Mouse (Mus musculus) skeletal muscle tissue, adult 2 months (tissue): ENCODE data around the gene Inip.
A peak's percentile ranks its signal among the peaks of the same experiment; 100 is the strongest.

Experiments used
- DNase-seq: peaks from one replicate; pipeline ENCODE4 v3.0.0-alpha.2; 2012; ENCODE audit warnings: low read depth, low spot score

The Inip gene

GRCm38 (mm10) chr4:59801489-59801888 is at the start of gene Inip:
TSS of gene Inip (minus strand) at chr4:59801589.
- DNase-seq, result no peak

- peak; percentile 60 for DNase-seq
Observed at GRCm38 (mm10) chr4:59850181-59850580, 48.8 kb upstream of the Inip start.

- DNase-seq, result no peak
Observed at GRCm38 (mm10) chr4:59847447-59847846, 46.1 kb upstream of the Inip start.

- no peak for DNase-seq
Observed at GRCm38 (mm10) chr4:59845245-59845637, 43.9 kb upstream of the Inip start.

- no peak for DNase-seq
Observed at GRCm38 (mm10) chr4:59844460-59845244, 43.3 kb upstream of the Inip start.

GRCm38 (mm10) chr4:59837659-59838058 is 36.3 kb upstream of the Inip start:
- no peak for DNase-seq

GRCm38 (mm10) chr4:59832810-59833209 is 31.4 kb upstream of the Inip start:
- no peak for DNase-seq

GRCm38 (mm10) chr4:59831038-59831437 is 29.6 kb upstream of the Inip start:
- DNase-seq, result no peak

- no peak for DNase-seq
Observed at GRCm38 (mm10) chr4:59829072-59829471, 27.7 kb upstream of the Inip start.

- no peak for DNase-seq
Observed at GRCm38 (mm10) chr4:59826381-59826780, 25.0 kb upstream of the Inip start.

GRCm38 (mm10) chr4:59825634-59826033 is 24.2 kb upstream of the Inip start:
- no peak for DNase-seq

GRCm38 (mm10) chr4:59824860-59825259 is 23.5 kb upstream of the Inip start:
- DNase-seq, result no peak

- DNase-seq, result peak; percentile 53
Observed at GRCm38 (mm10) chr4:59823470-59823869, 22.1 kb upstream of the Inip start.

GRCm38 (mm10) chr4:59822119-59822518 is 20.7 kb upstream of the Inip start:
- DNase-seq, result no peak

- DNase-seq, result no peak
Observed at GRCm38 (mm10) chr4:59821516-59821915, 20.1 kb upstream of the Inip start.

- peak; percentile 21 for DNase-seq
Observed at GRCm38 (mm10) chr4:59819477-59820022, 18.2 kb upstream of the Inip start.

- no peak for DNase-seq
Observed at GRCm38 (mm10) chr4:59819054-59819472, 17.7 kb upstream of the Inip start.

GRCm38 (mm10) chr4:59818498-59818897 is 17.1 kb upstream of the Inip start:
- no peak for DNase-seq

GRCm38 (mm10) chr4:59817790-59818189 is 16.4 kb upstream of the Inip start:
- DNase-seq, result no peak

- DNase-seq, result no peak
Observed at GRCm38 (mm10) chr4:59816477-59816876, 15.1 kb upstream of the Inip start.

- DNase-seq, result no peak
Observed at GRCm38 (mm10) chr4:59816016-59816415, 14.6 kb upstream of the Inip start.

- DNase-seq, result peak; percentile 24
Observed at GRCm38 (mm10) chr4:59815121-59815810, 13.9 kb upstream of the Inip start.

- no peak for DNase-seq
Observed at GRCm38 (mm10) chr4:59814094-59814493, 12.7 kb upstream of the Inip start.
